Mouse (Mus musculus) hindbrain, postnatal 0 days (tissue): ENCODE measurements around the gene Srrm4. TPM values are rescaled to one million over a fixed set of nuclear protein-coding genes. Genes with fewer than 3 reads are reported as not detected.

ENCODE experiments used
- ATAC-seq: fragments of 200-750 bp; cut with Nextera tagmentation; 2 replicates; pipeline ENCODE4 v1.8.0; 2017; ENCODE audit warnings: mild to moderate bottlenecking, moderate TSS enrichment, moderate library complexity
- DNase-seq: peaks from one replicate; pipeline ENCODE4 v3.0.0-alpha.2; 2015; ENCODE audit warnings: low spot score
- H3K27ac ChIP-seq: fragments of 300-500 bp; sonication (generic); 2 replicates; pipeline ENCODE4 v1.5.1; 2014; ENCODE audit warnings: mild to moderate bottlenecking
- H3K27me3 ChIP-seq: fragments of 300-500 bp; sonication (generic); 2 replicates; pipeline ENCODE4 v1.6.1; 2014; ENCODE audit warnings: low read length, mixed read lengths; ENCODE audit not compliant: insufficient read depth
- H3K36me3 ChIP-seq: fragments of 300-500 bp; sonication (generic); 2 replicates; pipeline ENCODE4 v1.6.1; 2014; ENCODE audit warnings: low read length, mixed read lengths; ENCODE audit not compliant: insufficient read depth
- H3K4me1 ChIP-seq: fragments of 300-500 bp; sonication (generic); 2 replicates; pipeline ENCODE4 v1.6.1; 2014; ENCODE audit warnings: antibody characterized with exemption, low read length, mixed read lengths; ENCODE audit not compliant: insufficient read depth
- H3K4me2 ChIP-seq: fragments of 300-500 bp; sonication (generic); 2 replicates; pipeline ENCODE4 v1.6.1; 2014; ENCODE audit warnings: low read depth, mild to moderate bottlenecking, low read length, moderate library complexity, mixed read lengths
- H3K4me3 ChIP-seq: fragments of 300-500 bp; sonication (generic); 2 replicates; pipeline ENCODE4 v1.5.1; 2014; ENCODE audit warnings: low read length
- H3K9ac ChIP-seq: fragments of 300-500 bp; sonication (generic); replicated peaks from 2 replicates; pipeline ENCODE4 v1.6.1; 2014; ENCODE audit warnings: mild to moderate bottlenecking, low read length, moderate library complexity, mixed read lengths
- H3K9me3 ChIP-seq: fragments of 300-500 bp; sonication (generic); 2 replicates; pipeline ENCODE4 v1.6.1; 2016; ENCODE audit warnings: low read length, mixed read lengths
- CTCF ChIP-seq: IDR thresholded peaks from 2 replicates; pipeline ENCODE4 v1.5.1; 2016; ENCODE audit warnings: antibody characterized with exemption, control low read depth, low read depth
- WGBS: fragments of 180-500 bp; shearing (Covaris S2); extraction: QIAGEN DNeasy Blood & Tissue Kit; methylation state at CpG from one replicate; pipeline ENCODE4 v1.1.7; 2014; 5-methylcytosine and 5-hydroxymethylcytosine counted together
- polyA plus RNA-seq: library from polyadenylated mRNA; unstranded; fragments of >200 nt; fragmentation: Nextera tagmentation; extraction: Ambion mirVana; gene quantifications from 2 replicates; pipeline ENCODE4 v1.2.1, GENCODE M21; 2015
- total RNA-seq: library from RNA; depleted of rRNA; stranded (reverse); fragments of >200 nt; gene quantifications from 2 replicates; pipeline ENCODE4 v1.2.3, GENCODE M21; 2014

The Srrm4 gene
- total and polyA plus RNA-seq, 2 experiments from 2014 or later, result 5.9 to 12.5 TPM

GRCm38 (mm10) chr5:116518047-116518446 lies 73.6 kb downstream of the Srrm4 start:
- Histone ChIP-seq H3K4me2 (no peak overlapping the region), H3K27me3 (no peaks in the 10 kb centered on the region), H3K27ac (no peak overlapping the region), H3K9ac (no peak overlapping the region), H3K9me3 (no peaks in the 10 kb centered on the region), H3K4me3 (no peak overlapping the region), H3K4me1 (no peaks in the 10 kb centered on the region), H3K36me3 (no peaks in the 10 kb centered on the region)
- no peak for TF ChIP-seq CTCF
- 38% methylated on average over 4 of the region's 4 CpGs for WGBS
- DNase-seq (no peak), ATAC-seq (no peak)

GRCm38 (mm10) chr5:116512135-116512534 lies 79.5 kb downstream of the Srrm4 start:
- no peak overlapping the region for H3K4me3 ChIP-seq

GRCm38 (mm10) chr5:116510229-116510628 lies 81.4 kb downstream of the Srrm4 start:
- no peak for TF ChIP-seq CTCF
- no peaks in the 10 kb centered on the region for H3K36me3 ChIP-seq
- no peaks in the 10 kb centered on the region for H3K27me3 ChIP-seq
- DNase-seq, result no peak
- H3K4me2 ChIP-seq, result no peak overlapping the region
- H3K4me1 ChIP-seq, result no peaks in the 10 kb centered on the region
- no peak overlapping the region for H3K27ac ChIP-seq
- H3K4me3 ChIP-seq, result no peak overlapping the region
- 83% methylated on average over 5 of the region's 5 CpGs for WGBS
- no peak for ATAC-seq
- no peak overlapping the region for H3K9ac ChIP-seq
- no peaks in the 10 kb centered on the region for H3K9me3 ChIP-seq

More at GRCm38 (mm10) chr5:116512135-116512534, 79.5 kb downstream of the Srrm4 start:
- Histone ChIP-seq H3K27me3 (no peaks in the 10 kb centered on the region), H3K4me2 (no peak overlapping the region), H3K9me3 (no peaks in the 10 kb centered on the region), H3K9ac (no peak overlapping the region), H3K4me1 (no peaks in the 10 kb centered on the region), H3K36me3 (no peaks in the 10 kb centered on the region), H3K27ac (no peak overlapping the region)
- ATAC-seq (no peak), DNase-seq (no peak)
- WGBS, result 81% methylated on average over 4 of the region's 4 CpGs
- TF ChIP-seq CTCF, result no peak

- Histone ChIP-seq H3K4me1 (0 out of 2 replicates have a peak, but pooled peaks cover 6% of the 10 kb centered on the region), H3K4me3 (no peak overlapping the region), H3K36me3 (no peaks in the 10 kb centered on the region), H3K27me3 (no peaks in the 10 kb centered on the region), H3K9ac (no peak overlapping the region), H3K9me3 (no peaks in the 10 kb centered on the region), H3K27ac (no peak overlapping the region), H3K4me2 (0 out of 2 replicates have a peak overlapping the region, but pooled peaks have one; percentile 13)
- DNase-seq (peak; percentile 68), ATAC-seq (no peak)
- TF ChIP-seq CTCF, result no peak
- WGBS, result 29% methylated on average over 15 of the region's 15 CpGs
These were observed 90.3 kb downstream of the Srrm4 start for GRCm38 (mm10) chr5:116501342-116501741.

GRCm38 (mm10) chr5:116498880-116499640 lies 92.6 kb downstream of the Srrm4 start:
- Histone ChIP-seq H3K36me3 (no peaks in the 10 kb centered on the region), H3K27ac (no peak overlapping the region), H3K4me3 (no peak overlapping the region), H3K9me3 (no peaks in the 10 kb centered on the region), H3K4me2 (no peak overlapping the region), H3K4me1 (0 out of 2 replicates have a peak, but pooled peaks cover 6% of the 10 kb centered on the region), H3K27me3 (no peaks in the 10 kb centered on the region), H3K9ac (no peak overlapping the region; the same call in 1 of the 2 replicates)
- peak; percentile 48 for DNase-seq
- ATAC-seq, result 0 out of 2 replicates have a peak, but pooled peaks have one; percentile 30
- WGBS, result 50% methylated on average over 19 of the region's 19 CpGs
- TF ChIP-seq CTCF, result no peak; the same call in 1 of the 2 replicates

GRCm38 (mm10) chr5:116497866-116498265 lies 93.8 kb downstream of the Srrm4 start:
- ATAC-seq, result 0 out of 2 replicates have a peak, but pooled peaks have one; percentile 46
- no peaks in the 10 kb centered on the region for H3K27me3 ChIP-seq
- H3K9me3 ChIP-seq, result no peaks in the 10 kb centered on the region
- H3K4me2 ChIP-seq, result no peak overlapping the region
- H3K4me3 ChIP-seq, result no peak overlapping the region
- peak; percentile 77 for DNase-seq
- H3K4me1 ChIP-seq, result 0 out of 2 replicates have a peak, but pooled peaks cover 6% of the 10 kb centered on the region
- WGBS, result 59% methylated on average over 5 of the region's 5 CpGs
- H3K36me3 ChIP-seq, result no peaks in the 10 kb centered on the region
- no peak for TF ChIP-seq CTCF
- no peak overlapping the region for H3K27ac ChIP-seq
- no peak overlapping the region for H3K9ac ChIP-seq

GRCm38 (mm10) chr5:116497205-116497604 lies 94.4 kb downstream of the Srrm4 start:
- ATAC-seq, result 0 out of 2 replicates have a peak, but pooled peaks have one; percentile 6
- TF ChIP-seq CTCF, result no peak
- no peak overlapping the region for H3K27ac ChIP-seq
- no peak overlapping the region for H3K4me3 ChIP-seq
- H3K27me3 ChIP-seq, result no peaks in the 10 kb centered on the region
- H3K9me3 ChIP-seq, result no peaks in the 10 kb centered on the region
- 32% methylated on average over 7 of the region's 7 CpGs for WGBS
- H3K36me3 ChIP-seq, result no peaks in the 10 kb centered on the region
- H3K4me1 ChIP-seq, result 0 out of 2 replicates have a peak, but pooled peaks cover 6% of the 10 kb centered on the region
- no peak overlapping the region for H3K4me2 ChIP-seq
- DNase-seq, result no peak
- H3K9ac ChIP-seq, result no peak overlapping the region
